Mouse (Mus musculus) layer of hippocampus, postnatal 36 days (tissue): ENCODE measurements around the gene Ackr2. TPM values are rescaled to one million over a fixed set of nuclear protein-coding genes. Genes with fewer than 3 reads are reported as not detected.

Experiments used
- DNase-seq, 2 experiments: peaks; one replicate each; pipeline ENCODE4 v3.0.0; 2022
- total RNA-seq, 2 experiments: library from RNA; stranded (reverse); gene quantifications; 2 replicates each; pipeline ENCODE4 v1.2.3; 2021

Gene Ackr2
- 1 to 10 TPM; 1.3 to 1.5 TPM for total RNA-seq

- no peak for DNase-seq
Measured at GRCm38 (mm10) chr9:121898245-121898644, at the start of gene Ackr2. TSS of gene Ackr2 (plus strand) at chr9:121898355.

- no peak for DNase-seq
Measured at GRCm38 (mm10) chr9:121854246-121854645, 43.9 kb upstream of the Ackr2 start.

DNA sequence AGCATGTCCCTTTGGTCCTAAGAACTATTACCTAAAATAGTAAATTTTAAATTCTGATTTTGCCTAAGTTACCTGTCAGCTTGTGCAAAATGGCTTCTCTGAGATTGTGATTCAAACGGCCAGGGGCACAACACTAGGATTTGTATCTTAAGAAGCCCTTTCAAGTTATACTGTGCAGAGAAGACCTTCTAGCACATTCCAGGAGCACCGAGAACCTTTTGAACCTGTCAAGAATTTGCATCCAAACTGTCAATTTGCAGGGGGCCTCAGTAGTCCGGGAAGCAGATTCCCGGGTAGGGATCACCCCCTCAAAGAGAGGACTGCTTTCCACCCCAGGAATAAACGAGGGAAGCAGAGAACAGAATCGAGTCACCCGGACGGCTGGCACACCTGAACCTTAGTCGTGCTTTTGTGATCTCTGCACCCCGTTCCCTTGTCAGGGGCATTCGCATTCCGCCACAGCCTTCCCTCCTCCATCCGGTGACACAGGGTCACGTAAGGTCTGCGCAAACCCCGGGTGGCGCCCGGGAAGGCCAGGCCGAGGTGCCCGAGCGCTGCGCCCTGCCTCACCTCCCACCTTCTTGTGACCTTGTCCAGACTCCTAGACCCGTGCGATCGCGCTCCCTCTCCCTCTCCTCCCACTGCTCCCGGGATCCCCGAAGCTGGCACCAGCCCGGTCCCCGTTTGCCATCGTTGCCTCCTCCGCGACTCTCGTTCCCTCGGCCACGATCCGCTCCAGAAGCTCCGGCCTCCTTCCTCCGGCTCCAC lies 41.3 kb upstream of the Ackr2 start:
- no peak for DNase-seq

DNA sequence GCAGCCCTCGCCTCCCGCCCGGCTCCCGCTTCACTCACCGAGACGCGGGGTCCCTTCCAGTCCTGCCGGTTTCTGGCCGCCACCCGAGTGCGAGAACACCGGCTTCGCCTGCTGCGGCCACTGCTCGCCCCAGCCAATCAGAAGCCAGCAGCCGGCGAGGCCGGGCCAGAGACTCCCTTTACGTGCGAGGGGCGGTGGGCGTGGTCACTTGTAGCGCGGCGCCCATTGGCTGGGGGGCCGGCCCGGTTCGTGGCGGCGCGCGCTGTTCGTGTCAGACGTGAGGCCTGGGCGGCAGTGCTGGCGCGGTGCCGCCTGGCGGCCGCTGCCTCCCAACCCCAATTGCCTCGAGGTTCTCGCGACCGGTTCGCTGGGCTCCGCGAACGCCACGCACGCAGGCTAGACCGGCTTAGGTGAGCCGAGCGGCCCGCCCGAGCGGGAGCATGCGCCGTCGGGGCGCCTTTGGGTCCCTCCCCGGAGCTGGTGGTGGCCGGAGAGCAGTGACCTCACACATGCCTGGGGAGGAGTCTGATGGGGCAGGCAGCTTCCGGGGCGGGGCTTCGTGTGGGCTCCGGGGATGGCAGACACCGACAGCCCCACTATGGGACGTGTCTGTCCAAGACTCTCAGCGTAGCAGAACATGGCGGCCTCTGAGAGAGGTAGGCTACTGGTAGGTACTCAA lies 40.5 kb upstream of the Ackr2 start:
- peak; percentile 97 to 98 for DNase-seq

DNA sequence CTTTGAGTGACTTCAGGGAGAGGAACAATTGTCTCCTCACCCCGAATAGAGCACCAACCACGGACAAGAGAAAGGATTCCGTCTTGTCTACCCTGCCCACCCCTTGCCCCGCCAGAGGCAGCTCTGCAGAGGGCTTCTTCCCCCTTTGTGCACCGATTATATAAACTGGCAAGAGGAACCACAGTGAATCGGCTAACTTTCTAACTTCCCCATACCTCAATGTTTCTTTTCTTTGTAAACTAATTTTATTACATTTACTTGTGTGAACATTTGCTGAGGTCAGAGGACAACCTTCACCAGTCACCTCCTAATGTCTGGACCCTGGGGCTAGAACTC lies 40.0 kb upstream of the Ackr2 start, which contains the start of gene Higd1a:
Higd1a (minus strand) TSS at position 210 of the 336 bp plus-strand sequence.
- no peak for DNase-seq

DNA sequence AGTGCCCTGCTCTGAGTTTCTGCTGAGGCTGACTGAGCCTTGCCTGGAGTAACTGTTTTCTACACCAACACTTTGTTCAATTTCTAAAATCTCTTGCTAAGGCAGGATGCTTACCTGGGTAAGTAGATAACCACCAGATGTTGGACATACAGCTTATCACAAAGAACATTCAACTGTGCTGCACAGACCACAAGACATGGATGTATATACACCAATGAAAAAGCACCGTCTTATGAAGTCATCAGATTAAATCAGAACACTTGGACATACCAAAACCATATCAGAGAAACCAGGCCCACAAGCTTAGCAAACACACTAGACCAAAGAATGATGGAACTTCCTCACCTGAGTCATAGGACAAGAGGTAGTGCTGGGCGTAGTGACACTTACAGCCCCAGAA lies 38.8 kb upstream of the Ackr2 start:
- no peak for DNase-seq

DNA sequence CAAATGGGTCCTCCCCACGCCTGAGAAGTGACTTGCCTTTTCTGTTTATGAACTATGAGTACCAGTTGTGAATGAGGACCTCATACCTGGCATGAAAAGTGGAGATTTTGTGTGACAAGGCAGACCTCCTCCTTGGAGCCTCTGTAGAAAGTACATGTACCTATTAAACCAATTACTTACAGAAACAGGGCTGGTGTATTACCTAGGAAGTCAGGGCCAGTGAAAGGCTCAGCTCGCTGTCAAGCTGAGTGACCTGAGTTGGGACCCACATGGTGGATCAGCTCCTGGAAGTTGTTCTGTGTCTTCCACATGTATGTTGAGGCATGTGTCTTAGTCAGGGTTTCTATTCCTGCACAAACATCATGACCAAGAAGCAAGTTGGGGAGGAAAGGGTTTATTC lies 37.2 kb upstream of the Ackr2 start:
- DNase-seq: no peak

DNA sequence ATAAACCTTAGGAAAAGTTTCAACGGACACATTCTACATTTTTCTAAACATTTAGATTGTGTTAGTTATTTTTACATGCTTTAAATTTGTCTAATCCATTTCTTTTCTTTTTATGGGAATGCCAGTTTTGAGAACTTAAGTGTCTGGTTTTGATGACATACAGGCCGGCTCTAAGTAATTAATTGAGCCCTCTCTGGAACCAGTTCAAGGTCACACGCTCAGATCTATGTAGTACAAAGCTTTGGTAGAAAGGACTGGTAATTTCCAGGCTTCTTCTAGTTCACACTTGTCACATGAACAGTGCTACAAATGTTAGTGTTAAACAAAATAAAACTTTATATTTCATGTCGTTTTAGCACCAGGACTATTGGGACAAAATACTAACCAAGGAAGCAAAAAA lies 33.3 kb upstream of the Ackr2 start:
- DNase-seq: no peak

DNA sequence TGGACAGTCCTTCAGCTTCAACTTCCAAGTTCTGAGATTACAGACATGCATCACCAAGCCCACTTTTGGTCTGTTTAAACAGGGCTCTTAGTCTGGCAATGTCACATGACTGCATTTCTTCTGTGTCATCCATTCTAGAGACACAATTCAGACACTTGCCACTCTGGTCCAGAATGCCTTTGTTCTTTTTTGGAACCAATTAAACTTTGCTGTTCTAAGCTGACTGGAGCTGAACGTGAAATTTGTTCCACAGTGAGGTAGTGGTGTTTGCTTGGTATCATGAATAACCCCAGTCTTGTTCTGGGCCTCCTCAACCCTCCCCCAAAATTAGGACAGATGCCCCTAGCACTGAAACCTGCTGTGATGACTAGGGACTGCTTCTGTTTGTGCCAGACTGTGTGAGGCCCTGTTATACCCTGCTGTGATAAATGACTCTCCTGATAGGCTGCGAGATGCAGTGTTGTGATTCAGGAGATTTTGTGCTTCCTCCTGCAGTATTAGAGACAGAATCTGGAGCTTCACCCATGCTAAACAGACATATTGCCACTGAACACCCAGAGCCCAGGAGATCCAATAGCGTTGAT lies 32.6 kb upstream of the Ackr2 start:
- DNase-seq: no peak

DNA sequence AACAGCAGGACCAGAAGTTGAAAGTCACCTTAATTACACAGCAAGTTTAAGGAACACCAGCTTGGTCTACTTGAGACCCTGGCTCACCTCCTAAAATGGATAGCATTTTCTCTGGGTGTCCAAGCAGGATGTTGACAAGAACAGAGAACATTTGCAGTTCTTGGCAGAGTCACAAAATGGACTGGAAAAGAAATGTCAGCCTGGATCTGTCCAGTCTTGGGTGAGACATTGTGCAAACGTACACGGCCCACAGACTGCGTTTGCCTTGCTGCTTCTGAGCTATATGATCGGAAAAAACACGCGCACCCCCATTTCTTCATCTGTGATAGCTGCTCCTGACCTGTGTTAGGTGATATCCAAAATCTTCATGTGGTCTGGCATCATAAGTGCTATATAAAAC lies 30.5 kb upstream of the Ackr2 start:
- no peak for DNase-seq

DNA sequence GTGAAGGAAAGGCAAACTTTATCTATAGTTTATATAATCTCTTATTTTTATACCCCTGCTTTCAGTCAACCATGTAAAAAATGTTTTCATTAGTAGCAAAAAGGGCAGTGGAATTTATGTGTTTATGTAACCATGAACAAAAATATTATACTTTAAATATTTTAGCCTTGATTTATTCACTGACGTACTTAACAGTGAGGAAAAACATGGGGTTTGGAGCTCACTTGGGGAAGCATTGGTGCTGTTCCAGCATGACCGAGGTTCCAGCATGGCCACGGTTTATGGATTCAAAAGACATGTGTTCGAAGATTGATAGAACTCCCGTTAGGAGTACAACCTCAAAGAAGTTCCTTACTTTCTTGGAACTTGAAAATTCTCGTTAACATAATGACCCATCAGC lies 29.9 kb upstream of the Ackr2 start:
- DNase-seq: no peak

DNA sequence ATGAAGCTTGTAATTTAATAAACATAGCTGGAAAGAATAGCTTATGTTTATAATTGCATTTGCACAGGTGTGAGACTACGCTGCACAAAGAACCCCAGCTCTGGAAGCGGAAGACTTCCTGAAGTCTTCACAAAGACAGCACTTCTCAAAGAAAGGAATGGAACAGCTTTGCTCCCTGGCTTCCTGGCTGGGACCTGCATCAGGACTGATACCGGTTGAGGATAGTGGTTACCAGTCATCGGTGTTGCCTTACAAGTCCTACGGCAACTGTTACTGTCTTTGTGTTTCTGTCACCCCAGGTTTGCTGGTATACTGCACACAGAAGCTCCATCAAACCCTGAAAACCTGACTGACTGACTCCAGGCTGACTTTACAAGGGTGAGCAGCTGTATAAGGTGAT lies 28.7 kb upstream of the Ackr2 start:
- no peak for DNase-seq

GRCm38 (mm10) chr9:121869973-121870515 lies 28.1 kb upstream of the Ackr2 start:
- DNase-seq: no peak

- DNase-seq: no peak
Measured at GRCm38 (mm10) chr9:121872062-121872683, 26.0 kb upstream of the Ackr2 start.

GRCm38 (mm10) chr9:121873578-121873977 lies 24.6 kb upstream of the Ackr2 start:
- no peak for DNase-seq

- DNase-seq: peak; percentile 35 to 43
Measured at GRCm38 (mm10) chr9:121877052-121877740, 21.0 kb upstream of the Ackr2 start.

DNA sequence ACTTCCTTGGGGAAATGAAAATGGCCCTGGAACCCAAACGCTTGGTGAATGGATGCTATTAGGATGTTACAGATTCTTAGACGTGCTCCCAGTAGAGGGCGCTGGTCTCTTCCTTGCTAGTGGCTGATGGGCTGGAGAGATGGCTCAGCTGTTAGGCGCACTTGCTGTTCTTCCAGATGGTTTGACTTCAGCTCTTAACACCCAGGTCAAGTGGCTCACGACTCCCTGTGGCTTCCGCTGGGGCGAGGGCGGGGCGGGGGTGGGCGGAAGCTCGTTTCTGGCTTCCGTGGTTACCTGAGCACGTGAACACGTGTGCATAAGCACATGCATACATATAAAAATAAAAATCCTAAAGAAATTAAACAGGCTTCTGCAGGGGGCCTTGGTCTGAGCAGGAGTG lies 17.3 kb upstream of the Ackr2 start:
- peak; percentile 48 to 52 for DNase-seq

DNA sequence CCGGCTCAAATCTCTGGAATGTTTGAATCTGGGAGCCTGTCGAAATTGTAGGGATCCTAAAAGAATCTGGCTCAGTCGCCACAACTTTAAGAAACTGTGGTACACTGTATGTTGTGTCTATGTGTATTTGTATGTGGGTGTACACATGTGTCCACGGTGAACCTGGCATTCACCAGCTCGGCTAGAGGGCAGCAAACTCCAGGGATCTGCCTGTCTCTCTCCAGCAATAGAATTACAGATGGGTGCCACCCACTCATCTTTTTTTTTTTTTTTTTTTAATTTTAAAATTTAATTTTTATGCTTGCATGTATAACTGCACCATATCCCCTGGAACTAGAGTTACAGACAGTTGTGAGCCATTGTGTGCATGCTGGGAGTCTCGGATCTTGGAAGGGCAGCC lies 16.9 kb upstream of the Ackr2 start:
- DNase-seq: peak; percentile 33 to 38

- DNase-seq: no peak
Measured at GRCm38 (mm10) chr9:121882015-121882457, 16.1 kb upstream of the Ackr2 start.

GRCm38 (mm10) chr9:121889927-121890440 lies 8.2 kb upstream of the Ackr2 start:
- DNase-seq: no peak

- DNase-seq: no peak
Measured at GRCm38 (mm10) chr9:121890441-121890941, 7.7 kb upstream of the Ackr2 start.

DNA sequence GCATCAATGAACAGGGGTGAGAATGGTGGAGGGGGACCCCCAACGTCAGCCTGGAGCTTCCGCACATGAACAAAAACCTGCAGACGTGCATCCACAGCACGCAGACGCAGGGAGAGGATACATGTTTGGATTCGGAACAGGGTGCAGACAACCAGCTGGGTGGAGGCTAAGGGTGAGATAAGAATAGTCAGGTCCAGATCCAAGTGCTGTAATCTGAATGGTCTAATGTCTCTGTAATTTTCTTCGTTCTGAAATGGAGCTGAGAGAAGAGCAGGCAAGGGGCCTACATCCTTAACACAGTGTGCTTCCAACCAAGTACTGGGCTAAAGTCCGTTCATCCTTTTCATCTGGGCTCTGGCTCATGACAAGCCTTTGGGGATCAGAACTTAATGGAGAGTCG lies 6.9 kb upstream of the Ackr2 start:
- no peak for DNase-seq
